Mouse (Mus musculus): ENCODE measurements around the gene Hbq1b. TPM values are rescaled to one million over a fixed set of nuclear protein-coding genes. Genes with fewer than 3 reads are reported as not detected.
A peak's percentile ranks its signal among the peaks of the same experiment; 100 is the strongest.
"Not testable (repeated sequence)": the region's sequence is repeated elsewhere in the genome, so short reads cannot be mapped to it uniquely, and the experiment has no call there.

Gene Hbq1b
- total RNA-seq, 2 experiments from 2014 or later = not detected

DNA sequence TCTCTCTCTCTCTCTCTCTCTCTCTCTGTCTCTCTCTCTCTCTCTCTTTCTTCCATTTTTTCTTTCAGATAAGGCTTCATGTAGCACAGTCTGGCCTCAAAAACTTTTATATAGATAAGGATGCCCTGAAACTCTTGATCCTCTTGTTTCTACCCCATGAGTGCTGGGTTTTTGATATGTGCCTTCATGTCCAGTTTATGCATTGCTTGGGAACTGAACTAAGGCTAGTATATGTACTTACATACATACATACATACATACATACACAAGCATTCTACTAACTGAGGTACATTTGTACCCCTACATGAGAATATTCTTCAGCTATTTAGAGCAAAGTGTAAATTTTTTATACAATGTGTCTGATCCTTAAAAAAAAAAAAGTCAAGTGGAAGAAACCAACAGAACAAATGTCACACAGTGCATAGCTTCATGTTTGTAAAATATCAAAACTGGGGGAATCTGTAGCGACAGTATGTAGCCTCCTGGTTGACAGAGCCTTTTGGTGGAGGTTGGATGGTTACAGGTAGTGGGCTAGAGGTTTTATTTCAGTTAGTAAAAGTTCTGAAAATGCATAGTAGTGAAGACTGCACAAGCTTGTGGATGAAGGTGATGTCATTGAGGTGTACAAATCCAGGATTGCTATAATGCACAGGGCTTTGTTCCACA lies 11.2 kb downstream of the Hbq1b start:
- intact Hi-C loops (cut with DNase I) = no loop called here
- H3K27ac ChIP-seq = no peak overlapping the region
- TF ChIP-seq CTCF (IDR thresholded peaks at IDR 0.05) = no peak
- H3K4me3 ChIP-seq = no peak overlapping the region
- DNase-seq = no peak

DNA sequence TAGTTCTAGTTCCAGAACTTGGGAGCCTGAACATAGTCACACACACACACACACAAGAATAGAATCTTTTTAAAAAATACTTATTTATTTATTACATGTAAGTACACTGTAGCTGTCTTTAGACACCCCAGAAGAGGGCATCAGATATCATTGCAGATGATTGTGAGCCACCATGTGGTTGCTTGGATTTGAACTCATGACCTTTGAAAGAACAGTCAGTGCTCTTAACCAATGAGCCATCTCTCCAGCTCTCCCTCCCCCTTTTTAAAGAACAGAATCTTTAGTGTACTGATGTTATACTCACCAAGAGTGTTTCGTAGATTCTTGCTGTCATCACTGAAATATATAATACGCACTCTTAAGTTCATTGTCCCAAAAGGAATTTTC lies 11.8 kb downstream of the Hbq1b start:
- no peak for TF ChIP-seq CTCF (IDR thresholded peaks at IDR 0.05)
- H3K4me3 ChIP-seq = no peak overlapping the region
- intact Hi-C loops (cut with DNase I) = no loop called here
- H3K27ac ChIP-seq = no peak overlapping the region
- DNase-seq = no peak

GRCm38 (mm10) chr11:32299865-32300264 lies 13.1 kb downstream of the Hbq1b start, which contains the start of gene Hbq1a:
Hbq1a (plus strand) TSS chr11:32300069.
- DNase-seq = peak; percentile 63
- peak; percentile 82 for TF ChIP-seq CTCF (IDR thresholded peaks at IDR 0.05)
- intact Hi-C loops (cut with DNase I) = loop anchor here (5.0 kb wide), 1 partner anchor 118 kb away; no protein-coding TSS in a partner anchor
- not testable (repeated sequence) for H3K4me3 ChIP-seq, H3K27ac ChIP-seq

DNA sequence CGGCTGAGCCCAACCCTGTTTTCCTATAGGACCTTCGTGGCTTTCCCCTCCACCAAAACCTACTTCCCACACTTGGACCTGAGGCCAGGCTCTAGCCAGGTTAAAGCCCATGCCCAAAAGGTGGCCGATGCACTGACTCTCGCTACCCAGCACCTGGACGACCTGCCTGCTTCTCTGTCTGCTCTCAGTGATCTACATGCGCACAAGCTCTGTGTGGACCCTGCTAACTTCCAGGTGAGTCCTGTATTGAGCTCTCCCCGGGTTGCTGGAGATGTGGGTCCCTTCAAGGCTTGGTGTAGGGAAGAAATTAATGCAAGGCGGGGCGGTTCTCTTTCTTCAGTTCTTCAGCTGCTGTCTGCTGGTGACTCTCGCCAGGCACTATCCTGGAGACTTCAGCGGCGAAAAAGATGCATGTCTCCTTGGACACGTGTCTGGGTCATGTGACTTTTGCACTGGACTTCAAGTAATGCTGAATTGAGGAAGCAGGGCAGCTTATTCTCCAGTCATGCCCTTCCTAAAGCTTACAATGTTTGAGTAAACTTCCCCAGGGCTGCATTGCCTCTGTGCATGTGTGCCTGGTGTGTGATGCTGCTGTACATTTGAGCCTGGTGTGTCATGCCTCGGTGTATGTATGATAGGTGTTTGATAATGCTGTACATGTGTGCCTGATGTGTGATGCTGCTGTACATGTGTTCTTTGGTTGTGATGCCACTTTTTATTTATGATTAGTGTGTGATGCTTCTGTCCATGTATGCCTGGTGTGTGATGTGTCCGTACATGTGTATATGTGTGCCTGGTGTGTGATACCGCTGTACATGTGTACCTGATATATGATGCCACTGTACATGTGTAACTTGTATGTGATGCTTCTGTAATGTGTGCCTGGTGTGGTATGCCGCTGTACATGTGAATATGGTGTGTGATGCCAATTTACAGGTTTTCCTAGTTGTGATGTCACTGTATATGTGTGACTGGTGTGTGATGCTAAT lies 13.8 kb downstream of the Hbq1b start:
- no peak for TF ChIP-seq CTCF (IDR thresholded peaks at IDR 0.05)
- intact Hi-C loops (cut with DNase I) = loop anchor here (5.0 kb wide), 1 partner anchor 118 kb away; no protein-coding TSS in a partner anchor
- no peak overlapping the region for H3K4me3 ChIP-seq

DNA sequence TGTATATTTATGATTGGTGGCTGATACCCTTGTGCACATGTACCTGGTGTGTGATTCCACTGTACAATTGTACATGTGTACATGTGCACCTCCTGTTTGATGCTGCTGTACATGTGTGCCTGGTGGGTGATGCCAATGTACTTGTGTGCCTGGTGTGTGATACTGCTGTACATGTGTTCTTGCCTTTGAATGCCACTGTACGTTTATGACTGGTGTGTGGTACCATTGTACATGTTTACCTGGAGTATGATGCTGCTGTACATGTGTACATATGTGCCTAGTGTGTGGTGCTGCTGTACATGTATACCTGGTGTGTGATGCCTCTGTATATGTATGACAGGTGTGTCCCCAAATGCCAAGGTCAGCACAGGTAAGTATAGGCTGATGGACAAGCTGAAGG lies 14.7 kb downstream of the Hbq1b start:
- intact Hi-C loops (cut with DNase I) = loop anchor here (5.0 kb wide), 1 partner anchor 119 kb away; no protein-coding TSS in a partner anchor
- Histone ChIP-seq H3K4me3 (no peak overlapping the region), H3K27ac (no peak overlapping the region)
- no peak for DNase-seq
- no peak for TF ChIP-seq CTCF (IDR thresholded peaks at IDR 0.05)

More for the DNA sequence above, 13.8 kb downstream of the Hbq1b start:
- H3K27ac ChIP-seq = no peak overlapping the region
- DNase-seq = no peak

GRCm38 (mm10) chr11:32302824-32303419 lies 16.2 kb downstream of the Hbq1b start:
- Histone ChIP-seq H3K4me3 (no peak overlapping the region), H3K27ac (no peak overlapping the region)
- no peak for DNase-seq
- no peak for TF ChIP-seq CTCF (IDR thresholded peaks at IDR 0.05)
- intact Hi-C loops (cut with DNase I) = loop anchor here (5.0 kb wide), 1 partner anchor 121 kb away; no protein-coding TSS in a partner anchor

DNA sequence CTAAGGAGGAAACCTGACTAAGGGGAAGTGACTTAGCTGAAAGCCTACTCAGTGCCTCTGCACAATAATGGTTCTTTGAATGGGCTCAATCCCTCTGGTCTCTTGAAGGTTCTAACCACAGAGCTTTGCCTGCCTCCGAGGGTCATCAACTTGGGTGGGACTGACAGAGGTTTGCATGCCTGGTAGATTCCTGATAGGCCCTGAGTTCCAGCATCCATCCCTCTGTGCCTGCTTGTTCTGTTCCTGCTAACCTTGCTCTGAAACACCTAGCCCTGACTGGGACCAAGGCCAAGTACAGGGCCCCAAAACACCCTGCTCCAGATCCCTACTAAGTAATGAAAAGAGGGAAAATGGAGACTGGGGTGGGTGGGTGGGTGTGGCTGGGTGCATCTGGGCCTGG lies 16.7 kb downstream of the Hbq1b start:
- no peak overlapping the region for H3K4me3 ChIP-seq
- intact Hi-C loops (cut with DNase I) = loop anchor here (5.0 kb wide), 1 partner anchor 121 kb away; no protein-coding TSS in a partner anchor
- H3K27ac ChIP-seq = no peak overlapping the region
- no peak for TF ChIP-seq CTCF (IDR thresholded peaks at IDR 0.05)
- DNase-seq = no peak

GRCm38 (mm10) chr11:32307006-32307405 lies 20.2 kb downstream of the Hbq1b start:
- Histone ChIP-seq H3K27ac (no peak overlapping the region), H3K4me3 (no peak overlapping the region)
- no peak for DNase-seq
- no peak for TF ChIP-seq CTCF (IDR thresholded peaks at IDR 0.05)
- intact Hi-C loops (cut with DNase I) = no loop called here

DNA sequence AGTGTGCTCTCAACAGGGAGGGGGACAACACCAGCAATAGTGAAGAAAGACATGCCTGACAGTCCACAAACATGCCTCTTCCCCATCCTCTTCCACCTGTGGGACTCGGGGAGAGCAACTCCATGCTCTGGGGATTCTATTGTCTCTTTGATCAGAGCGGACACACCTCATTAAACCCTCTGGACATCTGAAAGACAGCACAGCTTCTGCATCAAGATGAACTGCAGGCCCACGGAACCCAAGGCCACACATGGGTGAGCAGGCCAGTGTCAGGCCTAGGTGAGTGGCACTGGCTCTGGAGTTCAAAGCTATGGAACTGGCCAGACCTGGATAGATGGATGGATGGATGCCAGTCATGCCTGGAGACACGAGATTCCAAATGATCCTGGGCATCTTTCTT lies 22.7 kb downstream of the Hbq1b start:
- H3K27ac ChIP-seq = no peak overlapping the region
- no peak for DNase-seq
- H3K4me3 ChIP-seq = no peak overlapping the region
- TF ChIP-seq CTCF (IDR thresholded peaks at IDR 0.05) = no peak
- intact Hi-C loops (cut with DNase I) = no loop called here

DNA sequence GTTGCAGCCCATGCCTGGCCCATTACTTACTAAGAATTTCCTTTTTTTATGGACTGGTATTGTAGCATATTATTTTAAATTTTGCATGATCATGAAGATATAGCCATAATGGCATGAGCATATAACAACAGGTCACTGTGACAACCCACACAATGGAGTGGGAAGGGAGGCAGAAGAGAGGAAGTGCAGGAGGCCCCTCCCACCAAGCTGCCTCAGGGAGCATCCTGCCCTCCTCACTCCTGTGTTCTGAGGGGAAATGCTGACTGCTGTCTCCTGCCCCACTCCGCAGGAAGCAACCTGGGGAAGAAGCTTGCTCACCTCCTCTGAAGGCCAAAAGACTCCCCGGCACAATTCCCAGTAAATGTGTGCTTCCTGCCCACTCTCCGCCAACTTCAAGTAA lies 23.2 kb downstream of the Hbq1b start:
- intact Hi-C loops (cut with DNase I) = no loop called here
- H3K27ac ChIP-seq = no peak overlapping the region
- no peak for DNase-seq
- H3K4me3 ChIP-seq = no peak overlapping the region
- TF ChIP-seq CTCF (IDR thresholded peaks at IDR 0.05) = no peak

- intact Hi-C loops (cut with DNase I) = no loop called here
- Histone ChIP-seq H3K4me3 (no peak overlapping the region), H3K27ac (no peak overlapping the region)
- no peak for DNase-seq
- no peak for TF ChIP-seq CTCF (IDR thresholded peaks at IDR 0.05)
Observed at GRCm38 (mm10) chr11:32316009-32316408, 29.2 kb downstream of the Hbq1b start.

DNA sequence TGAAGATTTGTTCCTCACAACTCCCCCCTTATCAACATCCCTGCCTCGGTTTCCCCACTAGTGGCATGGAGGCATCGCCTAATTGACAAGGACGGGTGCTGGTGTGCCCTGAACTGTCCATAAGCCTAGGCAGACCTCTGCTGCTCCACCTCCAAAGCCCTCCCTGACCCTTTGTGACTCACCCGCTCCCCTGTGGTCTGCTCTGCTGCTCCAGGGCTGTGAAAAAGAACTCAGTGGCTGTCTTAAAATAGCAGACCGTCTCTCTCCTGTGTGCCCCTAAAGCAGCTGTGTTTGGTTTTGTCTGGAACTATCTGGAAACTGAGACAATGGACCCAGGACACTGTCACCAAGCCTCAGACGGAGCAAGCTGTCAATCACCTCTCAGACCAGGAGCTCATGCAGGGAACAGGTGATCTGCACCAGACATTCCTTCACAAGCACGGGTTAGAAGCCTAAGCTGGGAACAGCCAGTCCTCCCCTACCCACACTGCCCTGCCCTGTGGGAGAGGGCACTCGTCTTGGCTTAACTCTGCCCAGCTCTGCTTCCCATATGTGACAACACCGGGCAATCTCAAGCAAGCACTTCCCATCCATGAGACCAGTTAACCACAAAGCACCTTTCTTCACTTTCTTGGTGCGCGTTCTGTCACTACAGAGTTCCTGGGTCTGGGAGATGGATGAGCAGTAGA lies 33.9 kb downstream of the Hbq1b start:
- TF ChIP-seq CTCF (IDR thresholded peaks at IDR 0.05) = no peak
- no peak for DNase-seq
- intact Hi-C loops (cut with DNase I) = loop anchor here (5.0 to 10.0 kb wide), 3 partner anchors 33 to 138 kb away; partner anchors contain the start of gene Hbq1b
- H3K27ac ChIP-seq = no peak overlapping the region
- H3K4me3 ChIP-seq = no peak overlapping the region

All from gastrocnemius, adult 2 months (tissue).